Mouse (Mus musculus): ENCODE measurements around the gene Apopt1. TPM values are rescaled to one million over a fixed set of nuclear protein-coding genes. Genes with fewer than 3 reads are reported as not detected.

Gene Apopt1
- polyA plus RNA-seq (2012; rRNA removed) = 33.7 and 36.3 TPM in 2 replicates

DNA sequence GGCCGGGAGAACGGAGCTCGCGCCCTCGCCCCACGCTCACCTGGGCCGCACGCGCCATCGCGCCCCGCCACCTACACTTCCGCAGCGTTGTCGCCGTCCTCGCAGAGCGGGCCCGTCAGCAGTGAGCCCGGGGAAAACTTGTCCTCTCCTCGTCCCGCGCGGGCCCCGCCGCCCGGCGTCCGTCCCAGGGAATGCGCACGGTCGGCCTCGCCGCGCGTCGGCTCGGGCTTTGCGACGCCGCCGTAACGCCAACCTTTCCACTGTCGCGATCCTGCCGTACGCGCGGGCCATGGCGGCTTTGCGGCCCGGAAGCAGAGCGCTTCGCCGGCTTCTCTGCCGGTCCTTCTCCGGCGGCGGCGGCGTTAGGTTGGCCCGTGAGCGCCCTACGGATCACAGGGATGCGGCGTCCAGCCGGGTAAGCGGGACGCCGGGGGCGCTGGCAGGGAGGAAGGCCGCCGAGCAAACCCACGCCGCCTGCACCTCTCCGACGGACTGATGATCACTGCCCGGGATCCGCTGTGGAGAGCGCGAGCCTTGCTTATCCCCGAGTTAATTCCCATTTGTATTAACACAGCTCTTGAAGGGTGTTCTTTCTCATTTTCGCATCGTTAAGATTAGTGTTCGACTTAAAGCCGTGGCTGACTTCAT is at the start of gene Apopt1, which contains the start of gene Bag5:
Apopt1 (plus strand) TSS at position 258 of the 648 bp plus-strand sequence.
Bag5 (minus strand) TSS at position 254 of the 648 bp plus-strand sequence.

DNA sequence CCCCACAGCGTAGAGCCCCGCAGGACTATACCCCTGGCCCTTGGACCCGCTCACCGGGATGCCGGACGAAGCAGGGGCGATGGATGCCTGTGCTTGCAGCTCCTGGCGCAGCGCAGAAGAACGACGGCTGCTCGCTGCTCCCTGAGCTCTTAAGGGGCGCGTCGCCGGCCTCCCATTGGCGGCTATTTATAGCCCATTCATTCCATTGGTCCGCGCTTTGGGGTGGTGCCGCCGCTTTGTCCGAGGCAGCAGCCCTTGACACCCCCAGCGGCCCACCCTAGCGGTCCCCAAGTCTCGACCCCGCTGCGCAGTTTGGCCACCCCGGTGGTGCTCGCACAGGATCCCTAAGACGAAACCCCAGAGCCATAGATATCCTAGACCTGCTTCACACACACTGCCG is 40.9 kb upstream of the Apopt1 start, which contains the start of gene Ckb:
Ckb (minus strand) TSS at position 163 of the 400 bp plus-strand sequence.

DNA sequence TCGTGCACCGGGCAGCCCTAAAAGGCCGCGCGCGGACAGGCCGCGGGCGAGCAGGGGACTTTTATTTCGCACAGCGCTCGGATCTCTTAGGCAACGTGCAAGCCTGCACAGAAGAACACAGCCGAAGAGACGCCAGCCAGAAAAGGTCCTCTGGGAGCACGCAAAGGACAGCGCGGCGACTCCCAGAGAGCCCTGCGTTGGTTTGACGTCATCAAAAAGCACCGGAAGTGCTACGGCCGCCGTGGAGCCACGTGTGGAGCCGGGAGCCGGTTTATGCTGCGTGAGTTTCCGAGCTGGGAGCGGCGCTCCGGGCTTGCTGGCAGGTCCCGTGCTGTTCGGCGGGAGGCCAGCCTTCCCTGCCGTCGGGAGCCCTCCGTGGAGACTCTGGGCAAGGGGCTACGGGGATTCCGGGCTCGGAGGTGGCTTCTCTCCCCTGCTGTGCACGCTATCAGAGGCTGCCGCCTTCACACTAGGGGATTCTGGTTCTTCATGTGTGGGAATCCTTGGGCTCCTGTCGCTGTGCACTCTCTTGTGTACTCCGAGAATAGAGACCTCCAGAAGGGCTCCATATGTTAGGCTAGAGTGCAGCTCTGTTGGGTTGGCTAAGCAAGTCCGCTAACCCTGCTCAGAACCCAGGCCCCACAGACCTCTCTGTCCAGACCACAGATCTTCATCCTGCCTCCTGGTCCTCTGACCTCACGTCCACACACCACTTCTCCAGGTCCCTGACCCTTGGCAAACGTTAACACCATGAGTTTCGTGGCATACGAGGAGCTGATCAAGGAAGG is 35.0 kb upstream of the Apopt1 start, which contains the start of gene Trmt61a:
Trmt61a (plus strand) TSS at position 224 of the 788 bp plus-strand sequence.

DNA sequence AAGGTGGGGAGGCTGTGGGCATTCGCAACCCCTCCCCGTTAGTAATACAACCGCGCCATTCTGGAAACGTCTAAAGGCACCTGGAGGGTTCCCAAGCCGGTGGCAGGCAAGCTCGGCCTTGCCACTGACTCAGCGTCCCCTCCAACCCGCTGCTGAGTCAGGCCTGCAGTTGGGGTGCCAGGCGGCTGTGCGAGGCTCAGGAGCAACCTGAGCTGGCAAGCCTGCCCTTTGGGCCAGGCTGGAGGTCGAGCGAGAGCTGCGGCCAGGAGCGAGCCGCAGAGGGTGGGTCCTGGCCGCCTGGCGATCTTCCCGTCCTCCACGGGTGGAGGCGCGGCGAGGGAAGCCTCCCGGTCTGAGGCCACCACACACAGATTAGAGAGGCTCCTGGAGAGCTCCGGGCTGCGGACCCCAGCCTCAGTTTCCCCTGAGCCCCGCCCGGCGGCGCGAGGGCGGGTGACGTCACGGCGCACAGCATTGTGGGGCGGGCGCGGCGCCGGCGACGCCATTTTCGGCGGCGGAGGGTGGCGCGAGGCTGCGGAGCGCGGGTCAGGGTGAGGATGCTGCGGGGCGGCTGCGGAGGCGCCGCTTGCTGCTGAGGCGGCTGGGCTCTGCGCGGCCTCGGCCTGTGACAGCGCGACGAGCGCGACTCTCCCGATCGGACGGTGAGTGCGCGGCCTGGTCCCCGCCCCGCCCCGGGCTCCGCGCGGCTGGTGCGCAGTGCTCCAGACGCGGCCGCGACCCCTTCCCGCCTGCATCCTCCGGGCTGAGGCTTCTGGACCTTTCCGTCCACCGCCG is 45.5 kb downstream of the Apopt1 start, which contains the start of gene Klc1:
Klc1 (plus strand) TSS at position 469 of the 795 bp plus-strand sequence.

Other genes with a start within 250 kb of the Apopt1 start
- 0.45 and 1.3 TPM in 2 replicates for gene Gm266, start 227.4 kb upstream of the Apopt1 start, polyA plus RNA-seq (2012; rRNA removed)
- 38.7 and 59.9 TPM in 2 replicates for gene Eif5, start 175.2 kb upstream of the Apopt1 start, polyA plus RNA-seq (2012; rRNA removed)
- gene Mark3, start 138.7 kb upstream of the Apopt1 start, polyA plus RNA-seq (2012; rRNA removed) = 10.6 and 12.1 TPM in 2 replicates
- gene Ckb, start 40.9 kb upstream of the Apopt1 start, polyA plus RNA-seq (2012; rRNA removed) = 778 and 1,172 TPM in 2 replicates
- gene Trmt61a, start 35.2 kb upstream of the Apopt1 start, polyA plus RNA-seq (2012; rRNA removed) = 26.5 and 29.4 TPM in 2 replicates
- 1.9 and 3.1 TPM in 2 replicates for gene Bag5, start within 50 bp of the Apopt1 start, polyA plus RNA-seq (2012; rRNA removed)
- gene Klc1, start 45.6 kb downstream of the Apopt1 start, polyA plus RNA-seq (2012; rRNA removed) = 31.1 and 42.6 TPM in 2 replicates
- gene Xrcc3, start 100.6 kb downstream of the Apopt1 start, polyA plus RNA-seq (2012; rRNA removed) = 2.9 and 3.3 TPM in 2 replicates
- 16.7 and 17.7 TPM in 2 replicates for gene Zfyve21, start 100.9 kb downstream of the Apopt1 start, polyA plus RNA-seq (2012; rRNA removed)
- gene Ppp1r13b, start 194.8 kb downstream of the Apopt1 start, polyA plus RNA-seq (2012; rRNA removed) = 10.0 and 10.8 TPM in 2 replicates

Data from stomach, adult 2 months (tissue).